Mouse (Mus musculus) gastrocnemius, adult 2 months (tissue): ENCODE measurements at regions not wholly inside any gene's neighbourhood (a gene's known extent, or its start where the extent isn't known, plus 50 kb on each side); places are given as distances from the start of the nearest gene placed in this dataset.

ENCODE experiments used
- DNase-seq: peaks from one replicate; pipeline ENCODE4 v3.0.0; 2022
- H3K27ac ChIP-seq: fragments of 200-600 bp; 2 replicates; pipeline ENCODE4 v1.8.1; 2022; ENCODE audit warnings: mild to moderate bottlenecking
- H3K4me3 ChIP-seq: fragments of 200-600 bp; 2 replicates; pipeline ENCODE4 v1.8.1; 2022; ENCODE audit warnings: mild to moderate bottlenecking, moderate library complexity
- CTCF ChIP-seq: fragments of 200-600 bp; IDR thresholded peaks from 2 replicates; pipeline ENCODE4 v1.8.1; 2022; ENCODE audit warnings: antibody characterized with exemption, mild to moderate bottlenecking, moderate library complexity
- intact Hi-C: fragments of 180-260 bp; cut with DNase I; formaldehyde crosslinking; loops from one replicate; pipeline ENCODE4 v1.15.1; 2025

DNA sequence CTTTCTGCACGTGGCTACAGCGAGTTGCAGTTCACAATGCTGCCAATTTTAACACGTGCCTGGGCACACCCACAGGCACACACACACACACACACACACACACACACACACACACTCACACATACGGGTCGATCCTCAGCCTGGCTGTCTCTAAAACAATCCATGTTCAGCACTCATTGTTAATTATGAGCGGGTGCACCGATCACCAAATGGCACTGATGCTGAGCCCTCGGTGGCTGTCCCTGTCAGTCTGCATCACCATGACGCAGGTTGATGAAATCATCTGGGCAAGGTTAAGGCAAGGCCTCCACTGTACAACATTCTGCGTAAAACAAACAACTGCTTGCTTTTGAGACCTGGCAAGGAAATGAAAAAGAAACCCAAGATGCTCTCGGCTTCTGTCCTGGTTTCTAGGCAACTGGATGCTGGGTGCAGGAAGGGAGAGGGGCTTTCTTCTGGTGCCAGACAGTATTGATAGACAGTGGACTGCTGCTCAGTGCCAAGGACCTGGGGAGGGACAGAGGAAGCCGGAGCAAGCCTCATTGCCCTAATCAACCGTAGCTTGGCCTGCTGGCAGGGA lies 187.3 kb downstream of the Wdr11 start:
- DNase-seq: no peak
- H3K27ac ChIP-seq: no peak overlapping the region
- no peak for TF ChIP-seq CTCF
- intact Hi-C loops: no loop called here
- no peak overlapping the region for H3K4me3 ChIP-seq

GRCm38 (mm10) chr7:129779939-129780338 lies 188.3 kb downstream of the Wdr11 start:
- no peak for DNase-seq
- intact Hi-C loops: no loop called here
- no peak overlapping the region for H3K4me3 ChIP-seq
- no peak overlapping the region for H3K27ac ChIP-seq
- no peak for TF ChIP-seq CTCF

DNA sequence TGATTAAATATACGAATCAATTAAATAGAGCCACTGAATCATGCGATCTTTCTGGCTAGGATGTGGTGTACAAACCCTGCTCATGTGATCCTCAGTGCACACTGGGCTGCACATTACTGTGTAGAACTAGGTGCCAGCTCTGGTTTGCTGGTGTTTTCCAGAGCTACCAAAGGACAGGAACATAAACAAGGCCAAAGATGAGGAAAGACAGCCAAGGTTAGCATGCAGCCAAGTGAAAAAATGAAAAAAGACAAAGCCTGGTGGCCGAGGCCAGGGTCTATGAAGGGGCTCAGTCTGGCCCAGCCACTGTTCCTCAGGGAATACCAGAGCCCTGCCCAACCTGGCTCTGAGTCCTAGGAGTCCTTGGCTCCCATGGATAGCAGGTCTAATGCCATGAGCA lies 190.1 kb downstream of the Wdr11 start:
- DNase-seq: no peak
- H3K4me3 ChIP-seq: no peak overlapping the region
- TF ChIP-seq CTCF: no peak
- no peak overlapping the region for H3K27ac ChIP-seq
- intact Hi-C loops: no loop called here

- Histone ChIP-seq H3K27ac (no peak overlapping the region), H3K4me3 (no peak overlapping the region)
- no peak for DNase-seq
- intact Hi-C loops: no loop called here
- no peak for TF ChIP-seq CTCF
Measured at GRCm38 (mm10) chr7:129784966-129785365, 193.3 kb downstream of the Wdr11 start.

- TF ChIP-seq CTCF: no peak
Measured at GRCm38 (mm10) chr7:129787011-129787410, 195.3 kb downstream of the Wdr11 start.

GRCm38 (mm10) chr7:129787736-129788135 lies 196.1 kb downstream of the Wdr11 start:
- intact Hi-C loops: no loop called here
- no peak overlapping the region for H3K4me3 ChIP-seq
- no peak for TF ChIP-seq CTCF
- H3K27ac ChIP-seq: no peak overlapping the region
- no peak for DNase-seq

More at GRCm38 (mm10) chr7:129787011-129787410, 195.3 kb downstream of the Wdr11 start:
- Histone ChIP-seq H3K27ac (no peak overlapping the region), H3K4me3 (no peak overlapping the region)
- DNase-seq: no peak
- intact Hi-C loops: no loop called here

DNA sequence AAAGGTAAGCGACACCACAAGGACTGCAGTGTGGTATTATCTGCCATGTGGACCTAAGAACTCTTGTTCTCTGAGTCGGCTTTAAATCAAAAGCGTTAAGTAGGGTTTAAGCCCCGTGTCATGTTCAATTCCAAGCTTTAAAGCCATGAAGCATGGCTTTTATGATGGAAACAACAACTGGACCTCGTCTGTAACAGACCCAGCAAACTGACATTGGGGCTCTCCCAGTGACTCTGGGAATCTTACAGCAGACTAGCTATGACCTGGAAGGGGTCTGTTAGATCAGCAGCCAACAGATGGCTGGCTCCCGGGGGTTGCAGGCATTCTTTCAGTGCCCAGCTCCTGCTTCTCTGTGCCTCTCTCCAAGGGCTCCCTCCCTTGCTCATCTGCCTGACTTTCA lies 197.8 kb downstream of the Wdr11 start:
- TF ChIP-seq CTCF: no peak
- no peak for DNase-seq
- Histone ChIP-seq H3K4me3 (no peak overlapping the region), H3K27ac (no peak overlapping the region)
- intact Hi-C loops: no loop called here

GRCm38 (mm10) chr7:129790590-129791449 lies 199.2 kb downstream of the Wdr11 start:
- Histone ChIP-seq H3K27ac (no peak overlapping the region), H3K4me3 (no peak overlapping the region)
- intact Hi-C loops: no loop called here
- TF ChIP-seq CTCF: no peak
- DNase-seq: peak; percentile 41

GRCm38 (mm10) chr7:129791450-129791820 lies 199.8 kb downstream of the Wdr11 start:
- TF ChIP-seq CTCF: no peak
- intact Hi-C loops: no loop called here
- DNase-seq: peak; percentile 38
- Histone ChIP-seq H3K27ac (no peak overlapping the region), H3K4me3 (no peak overlapping the region)

DNA sequence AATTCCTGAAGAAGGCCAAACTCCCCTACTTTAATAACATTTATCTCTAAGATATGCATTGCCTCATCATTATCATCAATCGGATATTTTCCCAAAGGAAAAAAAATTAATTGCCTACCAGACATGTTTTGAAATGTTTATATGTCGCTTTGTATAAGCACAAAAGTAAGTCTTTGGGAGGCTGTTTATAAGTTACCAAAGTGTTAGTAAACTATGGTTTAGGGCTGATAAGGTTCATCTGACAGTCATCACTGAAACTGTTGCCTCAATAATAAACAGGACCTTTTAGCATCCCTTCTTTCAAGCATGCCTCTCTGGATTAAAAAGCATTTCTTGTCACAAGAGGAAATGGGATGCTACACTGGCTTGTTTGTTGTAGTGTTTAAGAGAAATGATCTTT lies 202.1 kb downstream of the Wdr11 start:
- Histone ChIP-seq H3K27ac (no peak overlapping the region), H3K4me3 (no peak overlapping the region)
- no peak for TF ChIP-seq CTCF
- DNase-seq: no peak
- intact Hi-C loops: no loop called here

- intact Hi-C loops: no loop called here
- no peak for TF ChIP-seq CTCF
- H3K27ac ChIP-seq: no peak overlapping the region
- no peak for DNase-seq
- no peak overlapping the region for H3K4me3 ChIP-seq
Measured at GRCm38 (mm10) chr7:129794276-129794675, 202.6 kb downstream of the Wdr11 start.

DNA sequence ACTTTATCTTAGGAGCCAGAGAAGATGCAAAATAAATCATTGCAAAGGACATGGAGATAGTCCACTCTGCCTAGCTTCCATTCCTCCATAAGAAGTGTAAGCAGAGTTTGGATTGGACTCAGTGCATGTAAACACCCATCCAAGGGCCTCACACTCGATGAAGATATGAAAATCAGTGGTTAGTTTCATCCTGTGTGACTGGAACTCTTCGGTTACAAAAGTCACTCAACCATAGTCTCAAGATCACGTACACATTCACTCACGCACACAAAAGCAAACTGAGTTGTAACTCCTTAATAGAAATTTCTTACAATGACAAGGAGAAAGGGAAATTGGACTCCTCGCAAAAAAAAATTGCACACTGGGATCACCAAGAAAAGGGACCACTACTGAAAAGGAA lies 206.9 kb downstream of the Wdr11 start:
- no peak overlapping the region for H3K4me3 ChIP-seq
- H3K27ac ChIP-seq: no peak overlapping the region
- no peak for DNase-seq
- TF ChIP-seq CTCF: no peak
- intact Hi-C loops: no loop called here

DNA sequence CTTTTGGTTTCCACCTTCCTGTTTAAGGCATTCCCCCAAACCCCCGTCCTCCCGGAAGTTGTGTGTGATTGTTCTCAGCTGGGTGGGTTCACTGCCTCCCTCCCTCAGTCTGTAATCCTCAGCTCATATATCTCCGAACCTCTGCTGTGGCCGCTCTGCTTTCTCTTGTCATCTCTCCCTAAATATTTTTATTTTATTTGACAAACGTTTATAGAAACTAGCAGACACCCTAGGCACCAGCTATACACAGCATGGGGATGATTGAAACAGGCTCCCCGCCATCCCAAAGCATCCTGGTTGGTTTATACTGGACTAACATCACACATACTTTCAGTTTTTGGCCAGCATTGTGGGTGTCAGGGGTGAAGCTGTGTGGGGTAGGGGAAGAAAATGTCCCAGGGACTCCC lies 208.8 kb downstream of the Wdr11 start:
- Histone ChIP-seq H3K4me3 (no peak overlapping the region), H3K27ac (no peak overlapping the region)
- no peak for TF ChIP-seq CTCF
- intact Hi-C loops: no loop called here
- no peak for DNase-seq

DNA sequence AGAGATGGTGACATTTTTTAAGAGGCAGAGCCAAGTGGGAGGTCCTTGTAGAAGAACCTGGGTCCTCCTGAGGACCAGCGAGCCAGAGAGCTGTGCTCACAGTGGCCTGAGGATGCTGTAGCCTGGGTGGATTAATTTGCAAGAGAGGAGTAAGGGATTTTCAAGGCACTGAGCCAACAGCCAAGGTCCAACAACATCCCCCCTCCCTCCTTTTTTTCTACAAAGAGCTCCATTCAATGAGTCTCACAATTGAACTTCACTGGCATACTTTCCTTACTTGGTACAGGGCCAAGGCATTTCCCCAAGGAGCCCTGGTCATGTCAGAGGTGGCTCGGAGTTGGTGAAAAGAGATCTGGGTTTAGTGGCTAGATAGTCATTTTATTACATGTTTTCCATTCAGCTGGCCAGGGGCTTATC lies 209.8 kb downstream of the Wdr11 start:
- no peak for DNase-seq
- Histone ChIP-seq H3K4me3 (no peak overlapping the region), H3K27ac (no peak overlapping the region)
- TF ChIP-seq CTCF: no peak
- intact Hi-C loops: no loop called here
